Mouse (Mus musculus) right cerebral cortex, adult 18-20 months (tissue): ENCODE measurements around the gene Myh13.

ENCODE experiments used
- DNase-seq: peaks from one replicate; pipeline ENCODE4 v3.0.0; 2022; ENCODE audit warnings: mixed read lengths

The Myh13 gene

DNA sequence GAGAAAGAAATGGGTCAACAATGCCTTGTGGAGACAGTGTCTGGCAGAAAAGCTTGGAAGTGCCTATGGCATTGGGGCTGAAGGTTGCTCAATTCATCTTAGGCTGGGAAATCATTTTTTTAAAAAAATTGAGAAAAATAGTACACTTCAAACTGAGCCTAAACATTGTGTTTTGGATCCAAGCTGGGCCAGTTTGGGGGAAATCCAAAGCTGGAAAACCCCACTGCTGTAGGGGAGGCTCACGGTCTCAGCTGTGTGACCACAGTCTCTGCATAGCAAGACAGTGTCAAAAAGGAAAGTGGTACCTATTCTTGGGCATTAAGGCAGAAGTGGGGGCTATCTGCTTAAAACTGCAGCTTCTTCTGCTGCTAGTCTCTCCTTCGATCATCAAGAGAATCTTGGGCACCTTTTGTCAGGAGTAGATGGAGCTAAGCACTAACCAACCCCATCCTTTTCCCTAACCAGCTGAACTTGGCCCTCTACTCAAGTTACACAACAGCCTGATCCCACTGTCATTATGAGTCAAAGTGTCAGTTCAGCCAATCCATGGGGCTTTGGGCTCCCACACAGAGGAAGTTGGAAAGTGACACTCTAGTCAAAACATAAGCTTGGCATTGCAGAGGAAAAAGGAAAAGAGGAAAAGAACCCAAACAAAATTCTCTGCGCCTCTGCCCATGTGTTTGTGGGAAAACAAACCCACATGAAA, 69.4 kb downstream of the Myh13 start:
- DNase-seq, result no peak

DNA sequence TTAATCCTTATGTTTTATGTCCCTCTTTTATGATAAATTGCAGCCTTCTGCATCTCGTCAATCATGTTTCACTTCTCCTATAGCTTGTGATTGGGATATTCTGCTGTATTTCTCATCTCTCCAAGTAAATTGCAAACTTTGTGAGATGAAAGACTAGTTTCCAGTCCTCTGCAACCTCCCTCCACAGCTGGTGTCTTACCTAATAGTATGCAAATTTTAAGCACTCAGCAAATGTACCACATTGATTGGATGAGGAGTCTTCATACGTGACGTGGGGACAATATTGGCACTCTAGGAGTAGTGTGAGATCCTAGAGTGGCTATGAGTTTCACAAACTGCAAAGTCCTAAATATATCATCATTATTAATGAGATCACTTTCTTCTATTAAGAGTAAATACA, 70.9 kb downstream of the Myh13 start:
- DNase-seq, result no peak

GRCm38 (mm10) chr11:67400956-67401355, 79.5 kb downstream of the Myh13 start:
- no peak for DNase-seq

- DNase-seq, result peak; percentile 61
Observed at GRCm38 (mm10) chr11:67414346-67414940, 93.0 kb downstream of the Myh13 start.
